Mouse (Mus musculus): Measurements from ENCODE around the gene Tsen34. TPM values are rescaled to one million over a fixed set of nuclear protein-coding genes. Genes with fewer than 3 reads are reported as not detected.
"Not testable (repeated sequence)": the region's sequence is repeated elsewhere in the genome, so short reads cannot be mapped to it uniquely, and the experiment has no call there.

Tsen34 gene
- total and polyA plus RNA-seq, 2 experiments from 2014 or later = 170 to 303 TPM

DNA sequence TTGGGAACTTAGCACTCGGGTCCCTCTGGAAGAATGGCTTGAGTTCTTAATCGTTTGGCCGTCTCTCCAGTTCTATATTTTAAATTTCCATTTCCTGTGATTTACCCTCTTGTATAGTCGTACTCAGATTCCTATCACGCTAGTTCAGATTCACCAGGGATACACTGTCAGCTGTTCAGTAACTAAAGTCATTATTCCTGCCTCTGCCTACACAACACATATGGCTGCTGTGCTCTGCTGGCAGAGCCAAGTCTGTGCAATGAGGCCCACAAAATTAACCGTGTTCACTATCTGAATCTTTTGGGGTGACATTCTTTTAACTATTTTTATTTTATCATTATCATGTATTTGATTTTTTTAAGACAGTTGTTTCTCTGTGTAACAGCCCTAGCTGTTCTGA lies 5.8 kb downstream of the Tsen34 start:
- H3K36me3 ChIP-seq (replicated peaks; ENCODE audit: control insufficient read depth, insufficient read depth, low read length) = peaks cover 48% of the 10 kb centered on the region
- no peak overlapping the region for H3K4me3 ChIP-seq (ENCODE audit: low read depth, low read length)
- no peak overlapping the region for H3K27ac ChIP-seq (ENCODE audit: low read depth)
- ATAC-seq (ENCODE audit: insufficient read depth, low read depth) (no peak), DNase-seq (ENCODE audit: low spot score) (no peak)
- H3K9me3 ChIP-seq (replicated peaks; ENCODE audit: control insufficient read depth, low read length) = no peaks in the 10 kb centered on the region
- H3K4me2 ChIP-seq (ENCODE audit: low read depth, low read length) = no peak overlapping the region
- WGBS = 92% methylated on average over 6 of the region's 6 CpGs
- no peak overlapping the region for H3K9ac ChIP-seq (replicated peaks; ENCODE audit: low read depth, low read length)
- H3K27me3 ChIP-seq (ENCODE audit: control insufficient read depth, insufficient read depth, low read length) = no peaks in the 10 kb centered on the region
- no peaks in the 10 kb centered on the region; the same call in 1 of the 2 replicates for H3K4me1 ChIP-seq (ENCODE audit: control insufficient read depth, insufficient read depth)
- TF ChIP-seq EP300 (IDR thresholded peaks at IDR 0.05; ENCODE audit: low read depth) (no peak), CTCF (IDR thresholded peaks at IDR 0.05; ENCODE audit: low read depth) (no peak)

DNA sequence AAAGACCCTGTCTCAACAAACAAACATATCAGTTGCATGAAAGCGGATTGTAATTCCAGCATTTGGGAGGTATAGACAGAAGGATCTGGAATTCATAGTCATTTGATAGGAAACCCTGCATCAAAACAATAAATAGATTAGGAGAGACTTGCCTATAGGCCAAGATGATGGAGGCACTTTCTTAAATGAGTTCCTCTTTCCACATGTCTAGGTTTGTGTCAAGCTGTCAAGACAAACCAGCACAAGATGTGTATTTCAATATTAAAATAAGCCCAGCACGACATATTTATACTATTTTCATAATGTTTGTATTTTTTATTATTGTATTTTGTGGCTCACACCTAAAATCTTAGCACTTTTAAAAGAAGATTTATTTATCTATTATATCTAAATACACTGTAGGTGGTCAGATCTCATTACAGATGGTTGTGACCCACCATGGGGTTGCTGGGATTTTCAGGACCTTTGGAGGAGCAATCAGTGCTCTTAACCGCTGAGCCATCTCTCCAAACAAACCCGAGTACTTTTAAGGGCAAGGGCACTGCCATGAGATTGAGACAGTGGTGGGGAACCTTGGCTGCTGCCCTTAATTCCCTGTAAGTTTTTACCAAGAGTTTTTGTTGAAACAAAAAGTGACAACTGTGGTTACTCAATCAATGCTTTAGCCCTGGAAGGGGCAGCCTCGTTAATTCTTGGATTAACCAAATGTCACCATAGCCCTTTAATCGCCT lies 10.7 kb downstream of the Tsen34 start:
- Histone ChIP-seq H3K4me3 (ENCODE audit: low read depth, low read length) (peak overlapping the region; percentile 66), H3K36me3 (replicated peaks; ENCODE audit: control insufficient read depth, insufficient read depth, low read length) (peaks cover 49% of the 10 kb centered on the region), H3K9ac (replicated peaks; ENCODE audit: low read depth, low read length) (peak overlapping the region; percentile 71), H3K4me1 (ENCODE audit: control insufficient read depth, insufficient read depth) (peaks cover 16% of the 10 kb centered on the region), H3K4me2 (ENCODE audit: low read depth, low read length) (peak overlapping the region; percentile 89), H3K9me3 (replicated peaks; ENCODE audit: control insufficient read depth, low read length) (no peaks in the 10 kb centered on the region), H3K27ac (ENCODE audit: low read depth) (peak overlapping the region; percentile 95), H3K27me3 (ENCODE audit: control insufficient read depth, insufficient read depth, low read length) (no peaks in the 10 kb centered on the region)
- DNase-seq (ENCODE audit: low spot score) = peak; percentile 30
- peak; percentile 47 for ATAC-seq (ENCODE audit: insufficient read depth, low read depth)
- TF ChIP-seq CTCF (IDR thresholded peaks at IDR 0.05; ENCODE audit: low read depth) = no peak
- TF ChIP-seq EP300 (IDR thresholded peaks at IDR 0.05; ENCODE audit: low read depth) = no peak
- 21% methylated on average over 6 of the region's 6 CpGs for WGBS

DNA sequence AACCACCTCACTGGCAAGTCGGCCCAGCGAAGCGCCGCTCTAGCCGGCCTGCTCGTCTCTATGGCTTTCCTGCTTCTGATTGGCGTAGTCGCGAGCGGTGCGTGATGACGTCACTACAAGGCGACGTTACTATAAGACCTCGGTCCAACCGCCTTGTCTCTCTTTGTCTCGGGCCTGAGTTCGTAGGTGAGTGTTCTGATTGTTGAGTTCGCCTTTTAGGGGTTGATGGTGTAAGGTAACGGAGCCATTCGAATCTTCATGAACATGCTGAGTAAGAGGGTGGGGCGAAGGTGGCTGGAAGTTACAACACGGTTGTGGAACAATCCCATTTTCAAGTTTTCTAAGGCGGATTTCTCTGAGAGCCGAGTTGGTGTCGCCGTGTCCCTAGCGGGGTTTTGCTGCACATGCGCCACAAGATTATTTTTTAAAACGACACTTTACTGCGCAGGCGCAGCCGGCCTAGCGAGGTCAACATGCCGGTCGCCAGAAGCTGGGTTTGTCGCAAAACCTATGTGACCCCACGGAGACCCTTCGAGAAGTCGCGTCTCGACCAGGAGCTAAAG lies 11.3 kb downstream of the Tsen34 start, which contains the start of gene Rps9:
Gene Rps9, plus strand, starts transcription at position 115 of the 563 bp plus-strand sequence.
- DNase-seq (ENCODE audit: low spot score) (peak; percentile 97), ATAC-seq (ENCODE audit: insufficient read depth, low read depth) (peak; percentile 96)
- Histone ChIP-seq H3K4me1 (ENCODE audit: control insufficient read depth, insufficient read depth) (peaks cover 16% of the 10 kb centered on the region), H3K27ac (ENCODE audit: low read depth) (peak within 1 kb of the TSS; percentile 95), H3K9me3 (replicated peaks; ENCODE audit: control insufficient read depth, low read length) (no peaks in the 10 kb centered on the region), H3K27me3 (ENCODE audit: control insufficient read depth, insufficient read depth, low read length) (no peaks in the 10 kb centered on the region), H3K4me2 (ENCODE audit: low read depth, low read length) (peak within 1 kb of the TSS; percentile 89), H3K4me3 (ENCODE audit: low read depth, low read length) (peak within 1 kb of the TSS; percentile 66), H3K9ac (replicated peaks; ENCODE audit: low read depth, low read length) (peak within 1 kb of the TSS; percentile 71), H3K36me3 (replicated peaks; ENCODE audit: control insufficient read depth, insufficient read depth, low read length) (peaks cover 42% of the 10 kb centered on the region)
- no peak; the same call in 1 of the 2 replicates for TF ChIP-seq CTCF (IDR thresholded peaks at IDR 0.05; ENCODE audit: low read depth)
- 0 out of 2 replicates have a peak, but pooled peaks have one; percentile 62 for TF ChIP-seq EP300 (IDR thresholded peaks at IDR 0.05; ENCODE audit: low read depth)
- 2% methylated on average over 42 of the region's 42 CpGs for WGBS

DNA sequence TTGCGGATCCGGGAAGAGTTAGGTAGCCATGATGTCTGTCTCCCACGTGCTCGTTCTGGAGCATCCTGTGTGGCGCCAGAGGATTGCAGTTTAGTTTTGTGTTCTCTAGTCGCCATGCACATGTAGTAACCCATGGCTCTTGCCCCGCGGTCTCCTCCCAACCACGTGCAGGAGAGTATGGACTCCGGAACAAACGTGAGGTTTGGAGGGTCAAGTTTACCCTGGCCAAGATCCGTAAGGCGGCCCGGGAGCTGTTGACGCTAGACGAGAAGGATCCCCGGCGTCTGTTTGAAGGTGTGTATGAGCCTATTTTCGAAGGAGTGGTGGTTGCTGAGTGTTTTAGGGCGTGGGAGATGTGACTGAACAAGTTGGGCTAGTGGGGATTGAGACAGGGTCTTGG lies 11.8 kb downstream of the Tsen34 start:
- H3K27me3 ChIP-seq (ENCODE audit: control insufficient read depth, insufficient read depth, low read length) = no peaks in the 10 kb centered on the region
- peak overlapping the region; percentile 71 for H3K9ac ChIP-seq (replicated peaks; ENCODE audit: low read depth, low read length)
- no peaks in the 10 kb centered on the region for H3K9me3 ChIP-seq (replicated peaks; ENCODE audit: control insufficient read depth, low read length)
- ATAC-seq (ENCODE audit: insufficient read depth, low read depth) = peak; percentile 56
- peak overlapping the region; percentile 89 for H3K4me2 ChIP-seq (ENCODE audit: low read depth, low read length)
- H3K4me3 ChIP-seq (ENCODE audit: low read depth, low read length) = peak overlapping the region; percentile 66
- WGBS = under 1% methylated on average over 20 of the region's 20 CpGs
- no peak for DNase-seq (ENCODE audit: low spot score)
- peaks cover 16% of the 10 kb centered on the region for H3K4me1 ChIP-seq (ENCODE audit: control insufficient read depth, insufficient read depth)
- TF ChIP-seq CTCF (IDR thresholded peaks at IDR 0.05; ENCODE audit: low read depth) = no peak
- no peak for TF ChIP-seq EP300 (IDR thresholded peaks at IDR 0.05; ENCODE audit: low read depth)
- peaks cover 37% of the 10 kb centered on the region for H3K36me3 ChIP-seq (replicated peaks; ENCODE audit: control insufficient read depth, insufficient read depth, low read length)
- peak overlapping the region; percentile 95 for H3K27ac ChIP-seq (ENCODE audit: low read depth)

DNA sequence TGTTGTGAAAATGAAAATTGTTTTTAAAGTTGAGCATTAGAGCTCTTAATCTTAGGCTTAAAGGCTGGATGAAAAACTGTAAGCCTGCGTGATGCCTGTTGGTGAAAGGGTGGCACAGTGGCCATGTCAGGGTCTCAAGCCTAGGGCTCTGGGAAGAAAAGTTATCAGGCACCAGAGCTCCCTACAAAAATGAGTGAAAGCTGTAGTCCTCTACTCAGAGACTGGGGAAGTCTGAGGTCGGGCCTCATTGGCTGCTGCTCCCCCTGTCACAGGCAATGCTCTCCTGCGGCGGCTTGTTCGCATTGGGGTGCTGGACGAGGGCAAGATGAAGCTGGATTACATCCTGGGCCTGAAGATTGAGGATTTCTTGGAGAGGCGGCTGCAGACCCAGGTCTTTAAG lies 12.8 kb downstream of the Tsen34 start:
- peak overlapping the region; percentile 89 for H3K4me2 ChIP-seq (ENCODE audit: low read depth, low read length)
- DNase-seq (ENCODE audit: low spot score); H3K27me3 ChIP-seq (ENCODE audit: control insufficient read depth, insufficient read depth, low read length); ATAC-seq (ENCODE audit: insufficient read depth, low read depth); H3K27ac ChIP-seq (ENCODE audit: low read depth); H3K9me3 ChIP-seq (replicated peaks; ENCODE audit: control insufficient read depth, low read length): not testable (repeated sequence)
- H3K9ac ChIP-seq (replicated peaks; ENCODE audit: low read depth, low read length) = peak overlapping the region; percentile 71
- H3K4me1 ChIP-seq (ENCODE audit: control insufficient read depth, insufficient read depth) = peaks cover 16% of the 10 kb centered on the region
- H3K4me3 ChIP-seq (ENCODE audit: low read depth, low read length) = peak overlapping the region; percentile 66
- 3% methylated on average over 6 of the region's 7 CpGs for WGBS
- H3K36me3 ChIP-seq (replicated peaks; ENCODE audit: control insufficient read depth, insufficient read depth, low read length) = peaks cover 30% of the 10 kb centered on the region
